Mouse (Mus musculus) brain, adult 2 months (tissue): Measurements from ENCODE around the gene Fam90a1a.
"Not testable (repeated sequence)": the region's sequence is repeated elsewhere in the genome, so short reads cannot be mapped to it uniquely, and the experiment has no call there.

Experiments
- DNase-seq: peaks from one replicate; pipeline ENCODE4 v3.0.0; 2011; ENCODE audit warnings: low read depth, low spot score

The Fam90a1a gene

GRCm38 (mm10) chr8:21958414-21958813 lies at the start of gene Fam90a1a:
Fam90a1a (plus strand) TSS chr8:21958714.
- DNase-seq, result no peak

- DNase-seq, result no peak
Observed at GRCm38 (mm10) chr8:21911931-21912330, 46.6 kb upstream of the Fam90a1a start.

GRCm38 (mm10) chr8:21912554-21912953 lies 46.0 kb upstream of the Fam90a1a start:
- no peak for DNase-seq

- DNase-seq, result peak; percentile 37
Observed at GRCm38 (mm10) chr8:21915625-21916024, 42.9 kb upstream of the Fam90a1a start.

GRCm38 (mm10) chr8:21930754-21931153 lies 27.8 kb upstream of the Fam90a1a start:
- DNase-seq, result not testable (repeated sequence)

- no peak for DNase-seq
Observed at GRCm38 (mm10) chr8:21932610-21933009, 25.9 kb upstream of the Fam90a1a start, which contains the start of gene Defb15. Defb15 (minus strand) TSS chr8:21932710.

GRCm38 (mm10) chr8:21938052-21938451 lies 20.5 kb upstream of the Fam90a1a start, which contains the start of gene Defb35:
Defb35 (plus strand) TSS chr8:21938352.
- not testable (repeated sequence) for DNase-seq

- no peak for DNase-seq
Observed at GRCm38 (mm10) chr8:21946462-21946861, 12.1 kb upstream of the Fam90a1a start, which contains the start of gene Defb13. Defb13 (plus strand) TSS chr8:21946762.

GRCm38 (mm10) chr8:21947311-21948017 lies 11.1 kb upstream of the Fam90a1a start:
- DNase-seq, result no peak

- DNase-seq, result peak; percentile 67
Observed at GRCm38 (mm10) chr8:21955321-21955720, 3.2 kb upstream of the Fam90a1a start.

- no peak for DNase-seq
Observed at GRCm38 (mm10) chr8:21956336-21956735, 2.2 kb upstream of the Fam90a1a start.

- DNase-seq, result no peak
Observed at GRCm38 (mm10) chr8:21966646-21967045, 8.1 kb downstream of the Fam90a1a start.

GRCm38 (mm10) chr8:21969475-21969874 lies 11.0 kb downstream of the Fam90a1a start, which contains the start of gene Ccdc70:
Ccdc70 (plus strand) TSS chr8:21969775.
- DNase-seq, result no peak

- peak; percentile 28 for DNase-seq
Observed at GRCm38 (mm10) chr8:21978193-21978592, 19.7 kb downstream of the Fam90a1a start.

- DNase-seq, result peak; percentile 81
Observed at GRCm38 (mm10) chr8:21981664-21982337, 23.3 kb downstream of the Fam90a1a start.

- peak; percentile 83 for DNase-seq
Observed at GRCm38 (mm10) chr8:21992184-21992583, 33.7 kb downstream of the Fam90a1a start.

GRCm38 (mm10) chr8:21995181-21995580 lies 36.7 kb downstream of the Fam90a1a start:
- no peak for DNase-seq

- DNase-seq, result no peak
Observed at GRCm38 (mm10) chr8:22004750-22005522, 46.4 kb downstream of the Fam90a1a start.

GRCm38 (mm10) chr8:22006423-22006822 lies 47.9 kb downstream of the Fam90a1a start:
- DNase-seq, result no peak

GRCm38 (mm10) chr8:22009403-22009802 lies 50.9 kb downstream of the Fam90a1a start:
- DNase-seq, result peak; percentile 76

GRCm38 (mm10) chr8:22013034-22013707 lies 54.7 kb downstream of the Fam90a1a start:
- no peak for DNase-seq
